Mouse (Mus musculus): ENCODE measurements around the gene B2m.

DNA sequence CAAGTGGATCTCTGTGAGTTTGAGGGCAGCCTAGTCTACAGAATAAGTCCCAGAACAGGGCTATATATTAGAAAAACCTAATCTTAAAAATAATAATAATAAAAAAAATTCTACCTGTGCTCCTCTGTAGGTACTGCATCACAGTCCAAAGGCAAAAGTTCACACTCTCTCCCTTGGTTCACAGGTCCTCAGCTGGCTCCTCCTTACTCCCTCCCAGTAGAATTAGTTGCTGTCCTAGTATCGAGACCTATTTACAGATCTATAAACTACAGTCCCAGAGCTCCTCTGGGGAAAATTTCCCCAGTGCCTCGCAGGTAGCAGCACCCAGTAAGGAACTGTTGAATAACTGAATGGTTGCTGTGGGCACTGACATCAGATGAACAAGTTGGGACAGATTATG is 6.7 kb upstream of the B2m start:
- no peak for TF ChIP-seq FLI1 (IDR thresholded peaks at IDR 0.05; ENCODE audit: low read length)
- no peak for TF ChIP-seq GATA1 (IDR thresholded peaks at IDR 0.05; ENCODE audit: borderline replicate concordance, low read length)

Measured in megakaryocyte, embryonic 14.5 days (primary cell).